23 mouse cellular contexts compared by ENCODE assay signal in the genomic region with DNA sequence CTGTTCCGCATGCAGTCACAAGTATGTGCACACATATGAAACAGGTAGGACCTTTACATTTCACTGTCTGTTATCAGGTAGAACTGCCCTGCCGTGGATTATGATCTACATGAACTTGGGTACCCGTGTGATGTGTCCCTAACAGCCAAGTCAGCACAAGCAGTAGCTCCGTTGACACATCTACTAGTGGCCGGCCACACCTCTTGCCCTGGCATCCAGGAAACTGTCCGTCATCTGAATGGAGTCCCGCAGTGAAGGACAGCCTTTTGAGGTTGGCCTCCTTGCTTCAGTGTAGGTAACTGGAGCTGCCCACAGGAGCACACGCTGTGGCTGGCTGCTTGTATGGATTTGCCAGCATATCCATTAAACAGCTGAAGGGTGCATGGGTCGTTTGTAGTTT. TPM values are rescaled to one million over a fixed set of nuclear protein-coding genes. Genes with fewer than 3 reads are reported as not detected.
A peak's percentile ranks its signal among the peaks of the same experiment; 100 is the strongest.
DNase-seq lines count a peak whose midpoint lies in the region; ATAC-seq and TF ChIP-seq lines count a peak whose summit lies in the region.
"Had no signal": no experiment of that assay in that cellular context is flagged by ENCODE, and none has a peak within 500 bp of the region (broad histone marks: within the 10 kb centered on the region; RNA-seq: fewer than 3 reads in every experiment).

No protein-coding gene starts in this region.

- H3K4me2 ChIP-seq in forebrain, embryonic 11.5 days (ENCODE audit: low read depth, low read length, severe bottlenecking): no peak overlapping the region
- H3K4me2 ChIP-seq in forebrain, embryonic 13.5 days: no peak overlapping the region
- H3K4me2 ChIP-seq in stomach, postnatal 0 days (replicated peaks; ENCODE audit: low read depth): no peak overlapping the region
- H3K4me2 ChIP-seq: forebrain, embryonic 15.5 days; heart, embryonic 13.5 days; hindbrain, embryonic 12.5 days; hindbrain, embryonic 15.5 days had no signal

- no peak for ATAC-seq in forebrain, embryonic 11.5 days (replicated peaks; ENCODE audit: low FRiP score)
- ATAC-seq in forebrain, embryonic 13.5 days: no peak
- ATAC-seq in stomach, postnatal 0 days (ENCODE audit: low FRiP score, low TSS enrichment): no peak
- ATAC-seq: forebrain, embryonic 15.5 days; Patski had no signal

- H3K4me3 ChIP-seq in forebrain, embryonic 11.5 days (ENCODE audit: low read depth, low read length): no peak overlapping the region
- H3K4me3 ChIP-seq in forebrain, embryonic 13.5 days: no peak overlapping the region
- H3K4me3 ChIP-seq in stomach, postnatal 0 days (ENCODE audit: low read depth, low read length): no peak overlapping the region
- H3K4me3 ChIP-seq: forebrain, embryonic 10.5 days; forebrain, embryonic 15.5 days; heart, adult 2 months; heart, embryonic 10.5 days; heart, embryonic 13.5 days; hindbrain, embryonic 12.5 days; hindbrain, embryonic 15.5 days had no signal

- TF ChIP-seq CTCF in stomach, postnatal 0 days (IDR thresholded peaks at IDR 0.05; ENCODE audit: low read depth): no peak

- H3K9me3 ChIP-seq in forebrain, embryonic 11.5 days (ENCODE audit: control insufficient read depth, low read length): peaks cover 8% of the 10 kb centered on the region; the same call in 1 of the 2 replicates
- H3K9me3 ChIP-seq in forebrain, embryonic 13.5 days (replicated peaks): peaks cover 15% of the 10 kb centered on the region
- peaks cover 2% of the 10 kb centered on the region; the same call in 1 of the 2 replicates for H3K9me3 ChIP-seq in stomach, postnatal 0 days (ENCODE audit: control insufficient read depth, low read length)
- H3K9me3 ChIP-seq: hindbrain, embryonic 15.5 days had no signal

- TF ChIP-seq EP300 in stomach, postnatal 0 days (optimal IDR thresholded peaks at IDR 0.05): no peak

- no peaks in the 10 kb centered on the region for H3K27me3 ChIP-seq in forebrain, embryonic 11.5 days (ENCODE audit: control insufficient read depth, insufficient read depth, low read length)
- H3K27me3 ChIP-seq in forebrain, embryonic 13.5 days: no peaks in the 10 kb centered on the region
- H3K27me3 ChIP-seq in stomach, postnatal 0 days (ENCODE audit: control insufficient read depth, insufficient read depth, low read length): no peaks in the 10 kb centered on the region
- H3K27me3 ChIP-seq: CH12.LX; forebrain, embryonic 15.5 days; heart, embryonic 13.5 days; hindbrain, embryonic 12.5 days; hindbrain, embryonic 15.5 days; Patski had no signal

- WGBS in forebrain, embryonic 11.5 days: 91% methylated on average over 9 of the region's 9 CpGs
- WGBS in forebrain, embryonic 13.5 days: 89% methylated on average over 9 of the region's 9 CpGs
- WGBS in stomach, postnatal 0 days: 65% methylated on average over 9 of the region's 9 CpGs

- H3K27ac ChIP-seq in forebrain, embryonic 11.5 days (ENCODE audit: low read depth, low read length): no peak overlapping the region
- H3K27ac ChIP-seq in forebrain, embryonic 13.5 days: no peak overlapping the region
- no peak overlapping the region for H3K27ac ChIP-seq in stomach, postnatal 0 days (replicated peaks)
- H3K27ac ChIP-seq: forebrain, embryonic 10.5 days; forebrain, embryonic 15.5 days; heart, adult 2 months; heart, embryonic 10.5 days; heart, embryonic 13.5 days; hindbrain, embryonic 12.5 days; hindbrain, embryonic 15.5 days had no signal

- no peaks in the 10 kb centered on the region for H3K4me1 ChIP-seq in forebrain, embryonic 11.5 days (replicated peaks; ENCODE audit: control insufficient read depth, insufficient read depth, low read length)
- H3K4me1 ChIP-seq in forebrain, embryonic 13.5 days: no peaks in the 10 kb centered on the region
- H3K4me1 ChIP-seq in stomach, postnatal 0 days (replicated peaks; ENCODE audit: control insufficient read depth, insufficient read depth): no peaks in the 10 kb centered on the region
- H3K4me1 ChIP-seq: forebrain, embryonic 10.5 days; forebrain, embryonic 15.5 days; heart, embryonic 10.5 days; heart, embryonic 13.5 days; hindbrain, embryonic 12.5 days; hindbrain, embryonic 15.5 days had no signal

- peak; percentile 30 for DNase-seq in forebrain, embryonic 11.5 days (ENCODE audit: low spot score)
- DNase-seq in kidney, postnatal 10 days: peak; percentile 4
- DNase-seq in kidney, postnatal 14 days: no peak
- peak; percentile 7 to 18 for DNase-seq in right cerebral cortex, postnatal 10 days (ENCODE audit: low spot score in 2 of 2)
- no peak for DNase-seq in right cerebral cortex, postnatal 4 days
- peak; percentile 10 for DNase-seq in stomach, postnatal 0 days (ENCODE audit: low spot score)
- DNase-seq: adrenal gland, postnatal 10 days; adrenal gland, postnatal 36 days; cerebellum, adult 18-20 months; cerebellum, adult 9-10 months; cerebellum, postnatal 14 days; gastrocnemius, postnatal 25 days had no signal

- no peak overlapping the region for H3K9ac ChIP-seq in forebrain, embryonic 11.5 days (ENCODE audit: low read length)
- no peak overlapping the region for H3K9ac ChIP-seq in forebrain, embryonic 13.5 days
- H3K9ac ChIP-seq in stomach, postnatal 0 days (ENCODE audit: low read length): no peak overlapping the region
- H3K9ac ChIP-seq: forebrain, embryonic 15.5 days; heart, embryonic 13.5 days; hindbrain, embryonic 12.5 days; hindbrain, embryonic 15.5 days had no signal

- peaks cover 21% of the 10 kb centered on the region; the same call in 1 of the 2 replicates for H3K36me3 ChIP-seq in forebrain, embryonic 11.5 days (ENCODE audit: control insufficient read depth, insufficient read depth, low read length)
- H3K36me3 ChIP-seq in forebrain, embryonic 13.5 days (ENCODE audit: poor library complexity, severe bottlenecking): peaks cover 98% of the 10 kb centered on the region
- H3K36me3 ChIP-seq in stomach, postnatal 0 days (ENCODE audit: control insufficient read depth, insufficient read depth, low read length): peaks cover 30% of the 10 kb centered on the region
- H3K36me3 ChIP-seq: G1E had no signal

RNA-seq across cellular contexts. Expression of a gene that starts 19.4 kb away (rescaled TPM):
- polyA plus RNA-seq in forebrain, embryonic 11.5 days (2014; fragmentation: Nextera tagmentation; extraction: Ambion mirVana): 83.9 and 99.6 TPM in 2 replicates
- 173 and 181 TPM in 2 replicates for polyA plus RNA-seq in forebrain, embryonic 13.5 days (2015; fragmentation: Nextera tagmentation; extraction: Ambion mirVana)
- polyA plus RNA-seq in stomach, postnatal 0 days (2015; fragmentation: Nextera tagmentation; extraction: Ambion mirVana): 26.3 and 28.0 TPM in 2 replicates

RNA-seq across cellular contexts. Expression of a gene that starts 35.4 kb away (rescaled TPM):
- 0.12 TPM in 1 of 2 replicates, not detected in the other for polyA plus RNA-seq in forebrain, embryonic 11.5 days (2014; fragmentation: Nextera tagmentation; extraction: Ambion mirVana)
- polyA plus RNA-seq in forebrain, embryonic 13.5 days (2015; fragmentation: Nextera tagmentation; extraction: Ambion mirVana): 0.47 TPM in 1 of 2 replicates, not detected in the other
- polyA plus RNA-seq in stomach, postnatal 0 days (2015; fragmentation: Nextera tagmentation; extraction: Ambion mirVana): 2.1 and 2.6 TPM in 2 replicates
- polyA plus RNA-seq: forebrain, embryonic 10.5 days; G1E had no signal

Comparison
In these comparisons a context has a peak if more than half of its experiments do, and no peak if none do; other contexts are left out.
1. DNase-seq: peak in forebrain, embryonic 11.5 days (single experiment), kidney, postnatal 10 days (single experiment), right cerebral cortex, postnatal 10 days (2 of 2) and stomach, postnatal 0 days (single experiment); none in kidney, postnatal 14 days (single experiment) and right cerebral cortex, postnatal 4 days (single experiment).